8 mouse cellular contexts compared by ENCODE assay signal in genomic region chr17:14220606-14221202, GRCm38 (mm10). TPM values are rescaled to one million over a fixed set of nuclear protein-coding genes. Genes with fewer than 3 reads are reported as not detected.
DNase-seq lines count a peak whose midpoint lies in the region; ATAC-seq and TF ChIP-seq lines count a peak whose summit lies in the region.

No protein-coding gene starts in this region.

- peak; percentile 68 for TF ChIP-seq CTCF in bone marrow, adult 2 months (IDR thresholded peaks at IDR 0.05; ENCODE audit: control insufficient read depth, insufficient read depth, low read length)
- peak; percentile 63; the same call in 1 of the 2 replicates for TF ChIP-seq CTCF in small intestine, adult 2 months (IDR thresholded peaks at IDR 0.05; ENCODE audit: extremely low read depth, insufficient read length, insufficient replicate concordance, low read depth, low read length)

- H3K4me2 ChIP-seq in forebrain, embryonic 14.5 days (ENCODE audit: low read length), result no peak overlapping the region
- H3K4me2 ChIP-seq in kidney, embryonic 16.5 days (replicated peaks; ENCODE audit: low read depth, low read length), result no peak overlapping the region

- no peak overlapping the region for H3K4me3 ChIP-seq in bone marrow, adult 2 months (replicated peaks; ENCODE audit: control insufficient read depth, low read depth, low read length)
- no peak overlapping the region for H3K4me3 ChIP-seq in forebrain, embryonic 14.5 days (ENCODE audit: low read depth, low read length)
- H3K4me3 ChIP-seq in kidney, embryonic 16.5 days (ENCODE audit: low read length), result no peak overlapping the region
- H3K4me3 ChIP-seq in small intestine, adult 2 months (ENCODE audit: low read depth, low read length), result no peak overlapping the region

- no peaks in the 10 kb centered on the region for H3K9me3 ChIP-seq in forebrain, embryonic 14.5 days (replicated peaks; ENCODE audit: control insufficient read depth, low read length)
- no peaks in the 10 kb centered on the region for H3K9me3 ChIP-seq in kidney, embryonic 16.5 days (ENCODE audit: low read length)

- H3K27ac ChIP-seq in bone marrow, adult 2 months (ENCODE audit: control insufficient read depth, insufficient read depth, low read depth, low read length, poor library complexity), result no peak overlapping the region
- no peak overlapping the region for H3K27ac ChIP-seq in forebrain, embryonic 14.5 days (ENCODE audit: low read depth, low read length)
- no peak overlapping the region for H3K27ac ChIP-seq in kidney, embryonic 16.5 days (ENCODE audit: low read length)
- H3K27ac ChIP-seq in small intestine, adult 2 months (ENCODE audit: insufficient read depth, low read depth, low read length), result no peak overlapping the region

- no peaks in the 10 kb centered on the region for H3K4me1 ChIP-seq in bone marrow, adult 2 months (ENCODE audit: control insufficient read depth, insufficient read depth, low read length)
- H3K4me1 ChIP-seq in forebrain, embryonic 14.5 days (ENCODE audit: control insufficient read depth, insufficient read depth, low read length), result no peaks in the 10 kb centered on the region
- H3K4me1 ChIP-seq in kidney, embryonic 16.5 days (ENCODE audit: insufficient read depth, low read length), result no peaks in the 10 kb centered on the region
- no peaks in the 10 kb centered on the region for H3K4me1 ChIP-seq in small intestine, adult 2 months (ENCODE audit: control insufficient read depth, insufficient read depth, insufficient read length, low read length)

- no peaks in the 10 kb centered on the region for H3K27me3 ChIP-seq in forebrain, embryonic 14.5 days (replicated peaks; ENCODE audit: control insufficient read depth, insufficient read depth, low read length)
- no peaks in the 10 kb centered on the region for H3K27me3 ChIP-seq in kidney, embryonic 16.5 days (ENCODE audit: insufficient read depth, low read length)
- no peaks in the 10 kb centered on the region for H3K27me3 ChIP-seq in small intestine, adult 2 months (ENCODE audit: control insufficient read depth, insufficient read depth, low read length)

- no peak for TF ChIP-seq POLR2A in bone marrow, adult 2 months (IDR thresholded peaks at IDR 0.05; ENCODE audit: borderline replicate concordance, control insufficient read depth, low read depth, low read length)
- no peak for TF ChIP-seq POLR2A in small intestine, adult 2 months (IDR thresholded peaks at IDR 0.05; ENCODE audit: low read depth, low read length)

- no peaks in the 10 kb centered on the region for H3K36me3 ChIP-seq in forebrain, embryonic 14.5 days (ENCODE audit: control insufficient read depth, insufficient read depth, low read length)
- no peaks in the 10 kb centered on the region for H3K36me3 ChIP-seq in kidney, embryonic 16.5 days (ENCODE audit: insufficient read depth, low read length)
- H3K36me3 ChIP-seq in small intestine, adult 2 months (ENCODE audit: control insufficient read depth, insufficient read depth, low read length), result no peaks in the 10 kb centered on the region

- DNase-seq in heart, adult 8-10 months (ENCODE audit: low spot score), result peak; percentile 21
- DNase-seq in heart, adult 9 months (ENCODE audit: low spot score in 2 of 2), result no peak
- DNase-seq in CD4-positive helper T cell, adult 2 months (ENCODE audit: low read depth, low spot score), result peak; percentile 20
- peak; percentile 77 for DNase-seq in forebrain, embryonic 14.5 days (ENCODE audit: low spot score)
- DNase-seq in lung, postnatal 14 days, result peak; percentile 74

- no peak overlapping the region for H3K9ac ChIP-seq in forebrain, embryonic 14.5 days (ENCODE audit: low read length)
- H3K9ac ChIP-seq in kidney, embryonic 16.5 days (replicated peaks; ENCODE audit: low read length), result no peak overlapping the region

- 60% methylated on average over 7 of the region's 7 CpGs for WGBS in bone marrow, adult 2 months
- 66% methylated on average over 7 of the region's 7 CpGs for whole genome bisulfite sequencing in forebrain, embryonic 14.5 days
- WGBS in kidney, embryonic 16.5 days, result 70% methylated on average over 7 of the region's 7 CpGs
- 57% methylated on average over 7 of the region's 7 CpGs for WGBS in small intestine, adult 2 months

- ATAC-seq in forebrain, embryonic 14.5 days, result peak; percentile 66
- peak; percentile 27; the same call in 1 of the 2 replicates for ATAC-seq in kidney, embryonic 16.5 days (ENCODE audit: low FRiP score, low TSS enrichment)

RNA-seq across cellular contexts. Expression of gene Dact2, which starts 16.6 kb away (rescaled TPM):
- 1 to 10 TPM in 2 of 4 experiments, under 1 TPM in 2; 0.94 to 1.3 (median 0.98) TPM for total RNA-seq in heart, adult 8-10 months (2022)
- 3.7 TPM in 1 of 2 replicates, not detected in the other for polyA plus RNA-seq in bone marrow, adult 2 months (2011; ENCODE audit: insufficient read depth, insufficient read length, low replicate concordance, missing spikeins)
- 0.99 and 1.4 TPM in 2 replicates for polyA plus RNA-seq in forebrain, embryonic 14.5 days (2014; fragmentation: Nextera tagmentation; extraction: Ambion mirVana)
- polyA plus RNA-seq in kidney, embryonic 16.5 days (2015; fragmentation: Nextera tagmentation; extraction: Ambion mirVana), result 15.0 and 17.7 TPM in 2 replicates
- polyA plus RNA-seq in small intestine, adult 2 months (2012; rRNA removed), result 11.1 and 43.8 TPM in 2 replicates

RNA-seq across cellular contexts. Expression of gene Smoc2, which starts 58.6 kb away (rescaled TPM):
- 10 to 100 TPM; 39.4 to 55.1 (median 46.0) TPM for total RNA-seq in heart, adult 8-10 months (2022)
- 1.8 and 2.4 TPM in 2 replicates for polyA plus RNA-seq in bone marrow, adult 2 months (2011; ENCODE audit: insufficient read depth, insufficient read length, low replicate concordance, missing spikeins)
- 1.3 and 2.2 TPM in 2 replicates for polyA plus RNA-seq in forebrain, embryonic 14.5 days (2014; fragmentation: Nextera tagmentation; extraction: Ambion mirVana)
- polyA plus RNA-seq in kidney, embryonic 16.5 days (2015; fragmentation: Nextera tagmentation; extraction: Ambion mirVana), result 93.7 and 97.5 TPM in 2 replicates
- polyA plus RNA-seq in small intestine, adult 2 months (2012; rRNA removed), result 43.5 and 45.2 TPM in 2 replicates

Comparison
In these comparisons a context has a peak if more than half of its experiments do, and no peak if none do; other contexts are left out.
1. DNase-seq: peak in heart, adult 8-10 months (single experiment), CD4-positive helper T cell, adult 2 months (single experiment), forebrain, embryonic 14.5 days (single experiment) and lung, postnatal 14 days (single experiment); none in heart, adult 9 months (0 of 2).
2. RNA of gene Smoc2, which starts 58.6 kb away (polyA plus RNA-seq): 93.7 to 97.5 TPM in kidney, embryonic 16.5 days and 43.5 to 45.2 TPM in small intestine, adult 2 months; 1.8 to 2.4 TPM in bone marrow, adult 2 months and 1.3 to 2.2 TPM in forebrain, embryonic 14.5 days; every median in the first group is over 10 times any median in the second.